Mouse (Mus musculus) lung, postnatal 4 days (tissue): ENCODE measurements around the gene Nfyc.

Source experiments
- DNase-seq, 2 experiments: peaks; one replicate each; pipeline ENCODE4 v3.0.0; 2021

Nfyc gene

DNA sequence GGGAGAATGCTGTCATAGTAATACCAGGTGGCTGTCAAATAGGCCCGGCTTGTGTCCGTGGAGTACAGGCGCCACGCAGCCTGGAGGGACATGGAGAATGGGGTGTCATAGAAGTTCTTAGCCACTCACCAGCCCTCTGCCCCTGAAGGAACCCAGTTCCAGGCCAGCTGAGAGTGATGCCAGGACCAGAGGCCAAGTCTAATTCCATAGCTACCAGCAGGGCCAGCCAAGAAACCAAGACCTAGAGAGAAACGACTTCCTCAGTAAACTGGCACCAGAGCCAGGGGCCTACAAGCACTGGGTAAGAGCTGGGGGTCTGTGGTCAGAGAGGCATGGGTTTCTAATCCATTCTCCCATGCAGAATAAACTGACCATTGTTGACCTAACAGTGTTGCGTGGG lies 118.4 kb downstream of the Nfyc start:
- DNase-seq = no peak

- no peak for DNase-seq
Measured at GRCm38 (mm10) chr4:120712236-120712635, 119.1 kb downstream of the Nfyc start.
